Mouse (Mus musculus): ENCODE measurements around the gene Disp1. TPM values are rescaled to one million over a fixed set of nuclear protein-coding genes. Genes with fewer than 3 reads are reported as not detected.

Gene Disp1
- polyA plus RNA-seq, 1 experiment from 2014 or later = 3.5 TPM

- Histone ChIP-seq H3K9ac (replicated peaks; ENCODE audit: low read depth) (no peak overlapping the region), H3K4me3 (ENCODE audit: low read depth, low read length) (no peak overlapping the region), H3K4me2 (replicated peaks; ENCODE audit: low read depth, low read length) (no peak overlapping the region), H3K9me3 (ENCODE audit: low read length) (no peaks in the 10 kb centered on the region), H3K27ac (ENCODE audit: low read length) (no peak overlapping the region), H3K27me3 (replicated peaks; ENCODE audit: insufficient read depth, low read length) (no peaks in the 10 kb centered on the region), H3K4me1 (ENCODE audit: insufficient read depth, low read depth, low read length) (no peaks in the 10 kb centered on the region), H3K36me3 (ENCODE audit: insufficient read depth, low read length) (no peaks in the 10 kb centered on the region)
- ATAC-seq (no peak), DNase-seq (ENCODE audit: low spot score) (peak; percentile 25)
- 46% methylated on average over 5 of the region's 5 CpGs for WGBS
- TF ChIP-seq CTCF (IDR thresholded peaks at IDR 0.05) (no peak), EP300 (IDR thresholded peaks at IDR 0.05) (no peak)
Measured at GRCm38 (mm10) chr1:183171095-183171494, 50.2 kb downstream of the Disp1 start.

- no peak overlapping the region for H3K9ac ChIP-seq (replicated peaks; ENCODE audit: low read depth)
- H3K4me1 ChIP-seq (ENCODE audit: insufficient read depth, low read depth, low read length) = peaks cover 8% of the 10 kb centered on the region; the same call in 1 of the 2 replicates
- no peak overlapping the region for H3K4me3 ChIP-seq (ENCODE audit: low read depth, low read length)
- WGBS = 72% methylated on average over 6 of the region's 6 CpGs
- no peak overlapping the region for H3K4me2 ChIP-seq (replicated peaks; ENCODE audit: low read depth, low read length)
- H3K9me3 ChIP-seq (ENCODE audit: low read length) = no peaks in the 10 kb centered on the region
- no peak for DNase-seq (ENCODE audit: low spot score)
- no peak overlapping the region for H3K27ac ChIP-seq (ENCODE audit: low read length)
- no peak for ATAC-seq
- H3K36me3 ChIP-seq (ENCODE audit: insufficient read depth, low read length) = no peaks in the 10 kb centered on the region
- no peaks in the 10 kb centered on the region for H3K27me3 ChIP-seq (replicated peaks; ENCODE audit: insufficient read depth, low read length)
- TF ChIP-seq CTCF (IDR thresholded peaks at IDR 0.05) (no peak), EP300 (IDR thresholded peaks at IDR 0.05) (no peak)
Measured at GRCm38 (mm10) chr1:183168465-183168864, 52.9 kb downstream of the Disp1 start.

- no peak overlapping the region for H3K4me2 ChIP-seq (replicated peaks; ENCODE audit: low read depth, low read length)
- H3K4me3 ChIP-seq (ENCODE audit: low read depth, low read length) = no peak overlapping the region
- no peak for DNase-seq (ENCODE audit: low spot score)
- H3K9ac ChIP-seq (replicated peaks; ENCODE audit: low read depth) = no peak overlapping the region
- H3K4me1 ChIP-seq (ENCODE audit: insufficient read depth, low read depth, low read length) = peaks cover 8% of the 10 kb centered on the region; the same call in 1 of the 2 replicates
- H3K27me3 ChIP-seq (replicated peaks; ENCODE audit: insufficient read depth, low read length) = no peaks in the 10 kb centered on the region
- TF ChIP-seq EP300 (IDR thresholded peaks at IDR 0.05) = no peak
- no peak for TF ChIP-seq CTCF (IDR thresholded peaks at IDR 0.05)
- no peak overlapping the region for H3K27ac ChIP-seq (ENCODE audit: low read length)
- 69% methylated on average over 12 of the region's 12 CpGs for WGBS
- H3K36me3 ChIP-seq (ENCODE audit: insufficient read depth, low read length) = no peaks in the 10 kb centered on the region
- ATAC-seq = no peak
- H3K9me3 ChIP-seq (ENCODE audit: low read length) = no peaks in the 10 kb centered on the region
Measured at GRCm38 (mm10) chr1:183167776-183168175, 53.5 kb downstream of the Disp1 start.

GRCm38 (mm10) chr1:183166700-183167099 lies 54.6 kb downstream of the Disp1 start:
- no peak for ATAC-seq

GRCm38 (mm10) chr1:183164648-183165071 lies 56.7 kb downstream of the Disp1 start:
- peak; percentile 48 for ATAC-seq
- DNase-seq (ENCODE audit: low spot score) = peak; percentile 30

More at GRCm38 (mm10) chr1:183166700-183167099, 54.6 kb downstream of the Disp1 start:
- 85% methylated on average over 5 of the region's 5 CpGs for WGBS
- no peak for DNase-seq (ENCODE audit: low spot score)
- Histone ChIP-seq H3K27me3 (replicated peaks; ENCODE audit: insufficient read depth, low read length) (no peaks in the 10 kb centered on the region), H3K9ac (replicated peaks; ENCODE audit: low read depth) (no peak overlapping the region), H3K27ac (ENCODE audit: low read length) (no peak overlapping the region), H3K36me3 (ENCODE audit: insufficient read depth, low read length) (no peaks in the 10 kb centered on the region), H3K9me3 (ENCODE audit: low read length) (no peaks in the 10 kb centered on the region), H3K4me1 (ENCODE audit: insufficient read depth, low read depth, low read length) (peaks cover 8% of the 10 kb centered on the region; the same call in 1 of the 2 replicates), H3K4me3 (ENCODE audit: low read depth, low read length) (no peak overlapping the region), H3K4me2 (replicated peaks; ENCODE audit: low read depth, low read length) (no peak overlapping the region)
- TF ChIP-seq EP300 (IDR thresholded peaks at IDR 0.05) (no peak), CTCF (IDR thresholded peaks at IDR 0.05) (no peak)

GRCm38 (mm10) chr1:183164190-183164580 lies 57.1 kb downstream of the Disp1 start:
- 58% methylated on average over 6 of the region's 6 CpGs for WGBS
- no peak overlapping the region for H3K27ac ChIP-seq (ENCODE audit: low read length)
- no peak for TF ChIP-seq CTCF (IDR thresholded peaks at IDR 0.05)
- TF ChIP-seq EP300 (IDR thresholded peaks at IDR 0.05) = no peak
- no peaks in the 10 kb centered on the region for H3K9me3 ChIP-seq (ENCODE audit: low read length)
- H3K4me3 ChIP-seq (ENCODE audit: low read depth, low read length) = no peak overlapping the region
- DNase-seq (ENCODE audit: low spot score) (no peak), ATAC-seq (no peak)
- no peaks in the 10 kb centered on the region for H3K27me3 ChIP-seq (replicated peaks; ENCODE audit: insufficient read depth, low read length)
- H3K4me1 ChIP-seq (ENCODE audit: insufficient read depth, low read depth, low read length) = peaks cover 8% of the 10 kb centered on the region; the same call in 1 of the 2 replicates
- H3K36me3 ChIP-seq (ENCODE audit: insufficient read depth, low read length) = no peaks in the 10 kb centered on the region
- H3K4me2 ChIP-seq (replicated peaks; ENCODE audit: low read depth, low read length) = no peak overlapping the region
- H3K9ac ChIP-seq (replicated peaks; ENCODE audit: low read depth) = no peak overlapping the region

More at GRCm38 (mm10) chr1:183164648-183165071, 56.7 kb downstream of the Disp1 start:
- no peak overlapping the region for H3K27ac ChIP-seq (ENCODE audit: low read length)
- H3K4me2 ChIP-seq (replicated peaks; ENCODE audit: low read depth, low read length) = no peak overlapping the region
- H3K9me3 ChIP-seq (ENCODE audit: low read length) = no peaks in the 10 kb centered on the region
- no peaks in the 10 kb centered on the region for H3K27me3 ChIP-seq (replicated peaks; ENCODE audit: insufficient read depth, low read length)
- WGBS = 21% methylated on average over 8 of the region's 8 CpGs
- TF ChIP-seq CTCF (IDR thresholded peaks at IDR 0.05) = no peak
- TF ChIP-seq EP300 (IDR thresholded peaks at IDR 0.05) = no peak
- H3K4me1 ChIP-seq (ENCODE audit: insufficient read depth, low read depth, low read length) = peaks cover 8% of the 10 kb centered on the region; the same call in 1 of the 2 replicates
- no peaks in the 10 kb centered on the region for H3K36me3 ChIP-seq (ENCODE audit: insufficient read depth, low read length)
- H3K4me3 ChIP-seq (ENCODE audit: low read depth, low read length) = no peak overlapping the region
- H3K9ac ChIP-seq (replicated peaks; ENCODE audit: low read depth) = no peak overlapping the region

Data from lung, postnatal 0 days (tissue).